Mouse (Mus musculus) ovary, postnatal 10 days (tissue): ENCODE results near the gene Mrap.
A peak's percentile ranks its signal among the peaks of the same experiment; 100 is the strongest.

Source experiments
- DNase-seq: peaks from one replicate; pipeline ENCODE4 v3.0.0; 2022; ENCODE audit warnings: low spot score

Gene Mrap

GRCm38 (mm10) chr16:90738092-90738956 lies at the start of gene Mrap:
Gene Mrap, plus strand, starts transcription at chr16:90738207.
- no peak for DNase-seq

- DNase-seq, result no peak
Observed at GRCm38 (mm10) chr16:90692704-90693385, 45.2 kb upstream of the Mrap start.

- DNase-seq, result no peak
Observed at GRCm38 (mm10) chr16:90693625-90694024, 44.4 kb upstream of the Mrap start.

GRCm38 (mm10) chr16:90694719-90695118 lies 43.3 kb upstream of the Mrap start:
- no peak for DNase-seq

- DNase-seq, result no peak
Observed at GRCm38 (mm10) chr16:90695121-90695520, 42.9 kb upstream of the Mrap start.

GRCm38 (mm10) chr16:90696306-90696705 lies 41.7 kb upstream of the Mrap start:
- no peak for DNase-seq

GRCm38 (mm10) chr16:90699390-90699789 lies 38.6 kb upstream of the Mrap start:
- DNase-seq, result no peak

- DNase-seq, result no peak
Observed at GRCm38 (mm10) chr16:90701541-90701940, 36.5 kb upstream of the Mrap start.

- no peak for DNase-seq
Observed at GRCm38 (mm10) chr16:90703646-90704045, 34.4 kb upstream of the Mrap start.

- DNase-seq, result no peak
Observed at GRCm38 (mm10) chr16:90704161-90704825, 33.7 kb upstream of the Mrap start.

- DNase-seq, result no peak
Observed at GRCm38 (mm10) chr16:90706279-90706678, 31.7 kb upstream of the Mrap start.

- DNase-seq, result no peak
Observed at GRCm38 (mm10) chr16:90709711-90710289, 28.2 kb upstream of the Mrap start.

- DNase-seq, result no peak
Observed at GRCm38 (mm10) chr16:90710313-90710712, 27.7 kb upstream of the Mrap start.

GRCm38 (mm10) chr16:90724051-90724450 lies 14.0 kb upstream of the Mrap start:
- DNase-seq, result no peak

- no peak for DNase-seq
Observed at GRCm38 (mm10) chr16:90726600-90727227, 11.3 kb upstream of the Mrap start.

- DNase-seq, result peak; percentile 94
Observed at GRCm38 (mm10) chr16:90727233-90728115, 10.5 kb upstream of the Mrap start, which contains the start of gene Mis18a. Gene Mis18a, minus strand, starts transcription at chr16:90727404.

GRCm38 (mm10) chr16:90735611-90736010 lies 2.4 kb upstream of the Mrap start:
- DNase-seq, result no peak

GRCm38 (mm10) chr16:90736672-90737270 lies 1.2 kb upstream of the Mrap start:
- DNase-seq, result no peak

- no peak for DNase-seq
Observed at GRCm38 (mm10) chr16:90747143-90747542, 9.1 kb downstream of the Mrap start.

GRCm38 (mm10) chr16:90748169-90748568 lies 10.2 kb downstream of the Mrap start:
- no peak for DNase-seq
